Mouse (Mus musculus) liver, embryonic 15.5 days (tissue): Measurements from ENCODE around the gene Gp1bb. TPM values are rescaled to one million over a fixed set of nuclear protein-coding genes. Genes with fewer than 3 reads are reported as not detected.

Source experiments
- ATAC-seq: fragments of 200-750 bp; cut with Nextera tagmentation; 2 replicates; pipeline ENCODE4 v1.8.0; 2017; ENCODE audit warnings: moderate number of reproducible peaks, mild to moderate bottlenecking, moderate library complexity; ENCODE audit not compliant: insufficient read depth
- H3K27ac ChIP-seq: fragments of 300-500 bp; sonication (generic); replicated peaks from 2 replicates; pipeline ENCODE4 v1.5.1; 2015; ENCODE audit warnings: mild to moderate bottlenecking, inconsistent platforms
- H3K27me3 ChIP-seq: fragments of 300-500 bp; sonication (generic); 2 replicates; pipeline ENCODE4 v1.6.1; 2015; ENCODE audit warnings: mild to moderate bottlenecking, inconsistent platforms
- H3K36me3 ChIP-seq: fragments of 300-500 bp; sonication (generic); replicated peaks from 2 replicates; pipeline ENCODE4 v1.6.1; 2015; ENCODE audit warnings: moderate library complexity, mild to moderate bottlenecking, inconsistent platforms
- H3K4me1 ChIP-seq: fragments of 300-500 bp; sonication (generic); replicated peaks from 2 replicates; pipeline ENCODE4 v1.6.1; 2015; ENCODE audit warnings: inconsistent platforms
- H3K4me2 ChIP-seq: fragments of 300-500 bp; sonication (generic); 2 replicates; pipeline ENCODE4 v1.6.1; 2015; ENCODE audit warnings: moderate library complexity, mild to moderate bottlenecking, inconsistent platforms
- H3K4me3 ChIP-seq: fragments of 300-500 bp; sonication (generic); replicated peaks from 2 replicates; pipeline ENCODE4 v1.5.1; 2015; ENCODE audit warnings: mild to moderate bottlenecking, inconsistent platforms
- H3K9ac ChIP-seq: fragments of 300-500 bp; sonication (generic); 2 replicates; pipeline ENCODE4 v1.6.1; 2015; ENCODE audit warnings: moderate library complexity, mild to moderate bottlenecking, inconsistent platforms
- H3K9me3 ChIP-seq: fragments of 300-500 bp; sonication (generic); replicated peaks from 2 replicates; pipeline ENCODE4 v1.6.1; 2016; ENCODE audit warnings: inconsistent platforms
- WGBS: fragments of 180-500 bp; shearing (Covaris S2); methylation state at CpG from one replicate; pipeline ENCODE4 v1.1.7; 2015; ENCODE audit warnings: mixed read lengths; ENCODE audit not compliant: insufficient replicate concordance; 5-methylcytosine and 5-hydroxymethylcytosine counted together
- polyA plus RNA-seq: library from polyadenylated mRNA; unstranded; fragments of >200 nt; fragmentation: Nextera tagmentation; extraction: Ambion mirVana; gene quantifications from 2 replicates; pipeline ENCODE4 v1.2.1, GENCODE M21; 2015

Gene Gp1bb
- polyA plus RNA-seq: 19.6 and 24.9 TPM in 2 replicates

- Histone ChIP-seq H3K4me3 (no peak within 1 kb of the TSS), H3K27ac (no peak within 1 kb of the TSS), H3K9me3 (no peaks in the 10 kb centered on the region), H3K36me3 (no peaks in the 10 kb centered on the region), H3K9ac (no peak within 1 kb of the TSS), H3K4me1 (peaks cover 38% of the 10 kb centered on the region), H3K27me3 (peaks cover 96% of the 10 kb centered on the region), H3K4me2 (peak within 1 kb of the TSS; percentile 56)
- ATAC-seq: no peak
- 3% methylated on average over 17 of the region's 17 CpGs for WGBS
Observed at GRCm38 (mm10) chr16:18622019-18622418, at the start of gene Gp1bb. Gp1bb (minus strand) TSS chr16:18622403.

DNA sequence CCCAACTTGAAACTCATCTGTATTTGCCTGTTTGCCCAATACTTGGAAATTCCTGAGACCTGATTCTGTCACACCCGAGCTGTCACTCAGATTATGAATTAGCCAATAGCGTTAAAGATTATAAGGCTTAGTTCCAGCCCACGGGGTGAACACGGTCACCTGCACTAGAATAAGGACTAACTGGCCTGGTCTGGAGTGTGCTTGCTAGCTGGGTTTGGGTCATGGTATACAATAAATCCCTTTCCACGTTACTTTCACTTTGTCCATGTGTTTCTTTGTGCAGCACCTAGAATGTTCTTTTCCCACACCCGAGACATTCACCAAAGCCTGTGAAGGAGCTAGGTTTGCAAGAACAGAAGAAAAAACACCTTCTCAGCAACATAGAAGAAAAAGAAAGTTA lies 47.7 kb upstream of the Gp1bb start:
- H3K9me3 ChIP-seq: no peaks in the 10 kb centered on the region
- no peak for ATAC-seq
- no peak overlapping the region for H3K4me3 ChIP-seq
- no peaks in the 10 kb centered on the region for H3K36me3 ChIP-seq
- H3K27ac ChIP-seq: no peak overlapping the region
- H3K9ac ChIP-seq: no peak overlapping the region
- no peaks in the 10 kb centered on the region for H3K4me1 ChIP-seq
- H3K27me3 ChIP-seq: peaks cover 5% of the 10 kb centered on the region
- no peak overlapping the region for H3K4me2 ChIP-seq
- 56% methylated on average over 6 of the region's 6 CpGs for WGBS

DNA sequence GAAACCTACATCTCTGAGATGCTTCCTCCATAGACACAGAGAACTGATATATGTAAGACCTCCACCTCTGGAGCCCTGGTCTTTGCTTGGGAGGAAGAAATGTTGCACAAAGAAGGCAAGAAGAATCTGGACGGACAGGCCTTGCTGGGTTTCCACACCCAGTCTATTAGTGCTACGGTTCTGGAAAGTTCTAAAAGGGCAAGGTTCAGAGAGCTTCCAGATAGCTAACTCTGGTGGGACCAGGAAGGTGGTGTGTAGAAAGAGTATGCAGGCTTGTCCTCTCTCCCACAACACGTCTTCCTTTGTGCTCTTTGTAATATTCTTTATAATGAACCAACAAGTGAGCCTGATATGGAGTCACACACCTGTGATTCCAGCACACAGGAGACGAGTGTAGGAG lies 36.4 kb upstream of the Gp1bb start:
- Histone ChIP-seq H3K4me3 (no peak overlapping the region), H3K9me3 (no peaks in the 10 kb centered on the region), H3K27me3 (no peaks in the 10 kb centered on the region), H3K4me1 (no peaks in the 10 kb centered on the region), H3K9ac (no peak overlapping the region), H3K36me3 (no peaks in the 10 kb centered on the region), H3K27ac (no peak overlapping the region), H3K4me2 (no peak overlapping the region)
- no peak for ATAC-seq
- 53% methylated on average over 4 of the region's 4 CpGs for WGBS

- H3K4me2 ChIP-seq: no peak overlapping the region
- peak overlapping the region; percentile 29; the same call in 1 of the 2 replicates for H3K27ac ChIP-seq
Observed at GRCm38 (mm10) chr16:18655372-18656098, 33.3 kb upstream of the Gp1bb start.

GRCm38 (mm10) chr16:18653290-18654160 lies 31.3 kb upstream of the Gp1bb start:
- H3K27ac ChIP-seq: no peak overlapping the region
- H3K4me1 ChIP-seq: no peaks in the 10 kb centered on the region
- H3K36me3 ChIP-seq: no peaks in the 10 kb centered on the region
- no peak for ATAC-seq
- H3K4me2 ChIP-seq: no peak overlapping the region
- 59% methylated on average over 6 of the region's 6 CpGs for WGBS
- no peaks in the 10 kb centered on the region for H3K27me3 ChIP-seq
- H3K4me3 ChIP-seq: no peak overlapping the region
- no peaks in the 10 kb centered on the region for H3K9me3 ChIP-seq
- no peak overlapping the region for H3K9ac ChIP-seq

More at GRCm38 (mm10) chr16:18655372-18656098, 33.3 kb upstream of the Gp1bb start:
- no peaks in the 10 kb centered on the region for H3K9me3 ChIP-seq
- no peaks in the 10 kb centered on the region for H3K36me3 ChIP-seq
- H3K27me3 ChIP-seq: no peaks in the 10 kb centered on the region
- H3K9ac ChIP-seq: no peak overlapping the region
- no peaks in the 10 kb centered on the region for H3K4me1 ChIP-seq
- WGBS: 23% methylated on average over 5 of the region's 5 CpGs
- ATAC-seq: no peak
- no peak overlapping the region for H3K4me3 ChIP-seq

- Histone ChIP-seq H3K4me1 (no peaks in the 10 kb centered on the region), H3K4me3 (no peak overlapping the region), H3K9me3 (no peaks in the 10 kb centered on the region), H3K9ac (no peak overlapping the region), H3K36me3 (no peaks in the 10 kb centered on the region), H3K27ac (no peak overlapping the region), H3K4me2 (no peak overlapping the region), H3K27me3 (no peaks in the 10 kb centered on the region)
- WGBS: 46% methylated on average over 3 of the region's 3 CpGs
- no peak for ATAC-seq
Observed at GRCm38 (mm10) chr16:18649126-18649525, 26.9 kb upstream of the Gp1bb start.

GRCm38 (mm10) chr16:18645329-18645728 lies 23.1 kb upstream of the Gp1bb start:
- H3K4me2 ChIP-seq: no peak overlapping the region
- no peak overlapping the region for H3K4me3 ChIP-seq
- no peak overlapping the region for H3K27ac ChIP-seq
- no peak overlapping the region for H3K9ac ChIP-seq
- no peaks in the 10 kb centered on the region for H3K27me3 ChIP-seq
- WGBS: 58% methylated on average over 6 of the region's 6 CpGs
- no peaks in the 10 kb centered on the region for H3K36me3 ChIP-seq
- no peaks in the 10 kb centered on the region for H3K4me1 ChIP-seq
- ATAC-seq: no peak
- H3K9me3 ChIP-seq: no peaks in the 10 kb centered on the region

GRCm38 (mm10) chr16:18644485-18644884 lies 22.3 kb upstream of the Gp1bb start:
- Histone ChIP-seq H3K4me3 (no peak overlapping the region), H3K4me1 (no peaks in the 10 kb centered on the region), H3K36me3 (no peaks in the 10 kb centered on the region), H3K27ac (no peak overlapping the region), H3K4me2 (no peak overlapping the region), H3K27me3 (no peaks in the 10 kb centered on the region), H3K9ac (no peak overlapping the region), H3K9me3 (no peaks in the 10 kb centered on the region)
- ATAC-seq: no peak
- 49% methylated on average over 4 of the region's 4 CpGs for WGBS

DNA sequence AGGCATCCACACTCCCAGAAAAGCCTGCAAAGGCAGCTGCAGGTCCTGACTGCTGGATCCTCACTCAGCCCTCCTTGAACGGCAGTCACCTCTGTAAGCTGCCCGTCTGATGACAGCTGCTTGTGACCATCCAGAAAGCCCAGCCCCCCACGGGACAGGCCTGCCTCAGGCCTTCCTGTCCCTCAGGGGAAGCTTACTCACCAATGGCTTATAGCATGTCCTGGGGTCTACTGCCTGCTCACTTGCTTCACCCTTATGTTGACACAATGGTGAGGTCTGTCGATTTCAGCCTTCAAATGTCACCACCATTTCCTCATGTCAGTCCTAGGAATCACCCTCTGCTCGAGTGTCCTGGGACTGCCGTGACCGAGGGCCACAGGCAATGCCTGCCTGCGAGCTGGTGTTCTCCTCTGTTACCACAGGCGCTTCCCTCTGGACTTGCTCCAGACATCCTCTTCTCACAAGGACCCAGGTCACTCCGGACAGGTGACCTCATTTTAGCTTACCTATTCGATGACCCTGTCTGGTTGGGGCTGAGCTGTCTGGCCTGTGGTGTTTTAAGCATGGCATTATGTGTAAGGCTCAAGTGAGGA lies 21.3 kb upstream of the Gp1bb start:
- Histone ChIP-seq H3K9me3 (no peaks in the 10 kb centered on the region), H3K4me2 (no peak overlapping the region), H3K27me3 (no peaks in the 10 kb centered on the region; the same call in 1 of the 2 replicates), H3K27ac (no peak overlapping the region), H3K9ac (no peak overlapping the region), H3K4me3 (no peak overlapping the region), H3K36me3 (no peaks in the 10 kb centered on the region), H3K4me1 (no peaks in the 10 kb centered on the region)
- WGBS: 51% methylated on average over 11 of the region's 11 CpGs
- ATAC-seq: no peak

DNA sequence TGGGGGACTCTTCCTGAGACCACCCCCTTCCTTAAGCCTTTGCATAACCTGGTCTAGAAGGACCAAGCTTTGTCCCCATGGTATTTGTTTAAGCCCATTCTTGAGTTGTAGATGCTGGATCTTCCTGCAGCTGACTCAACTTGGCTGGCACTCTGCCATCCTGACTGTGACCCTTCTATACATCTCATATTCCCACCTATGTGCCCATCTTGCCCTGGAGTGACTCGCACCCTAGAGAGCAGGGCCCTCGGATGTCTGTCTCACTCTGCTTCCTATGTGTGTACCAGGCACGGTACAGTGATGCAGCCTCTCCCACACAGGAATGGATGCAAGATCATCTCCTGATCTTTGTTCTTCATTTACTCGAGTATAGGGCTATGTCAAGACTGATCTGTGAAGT lies 20.7 kb upstream of the Gp1bb start:
- ATAC-seq: no peak
- WGBS: 54% methylated on average over 4 of the region's 4 CpGs
- Histone ChIP-seq H3K27me3 (no peaks in the 10 kb centered on the region; the same call in 1 of the 2 replicates), H3K9ac (no peak overlapping the region), H3K4me1 (no peaks in the 10 kb centered on the region), H3K36me3 (no peaks in the 10 kb centered on the region), H3K4me2 (no peak overlapping the region), H3K9me3 (no peaks in the 10 kb centered on the region), H3K27ac (no peak overlapping the region), H3K4me3 (no peak overlapping the region)

GRCm38 (mm10) chr16:18642291-18642690 lies 20.1 kb upstream of the Gp1bb start:
- H3K4me3 ChIP-seq: no peak overlapping the region
- no peak overlapping the region for H3K4me2 ChIP-seq
- no peaks in the 10 kb centered on the region; the same call in 1 of the 2 replicates for H3K27me3 ChIP-seq
- no peaks in the 10 kb centered on the region for H3K4me1 ChIP-seq
- H3K27ac ChIP-seq: no peak overlapping the region
- H3K9me3 ChIP-seq: no peaks in the 10 kb centered on the region
- H3K36me3 ChIP-seq: no peaks in the 10 kb centered on the region
- no peak overlapping the region for H3K9ac ChIP-seq
- ATAC-seq: no peak
- WGBS: 41% methylated on average over 7 of the region's 7 CpGs
